Mouse (Mus musculus) lung, postnatal 0 days (tissue): ENCODE measurements at regions not wholly inside any gene's neighbourhood (a gene's known extent, or its start where the extent isn't known, plus 50 kb on each side); places are given as distances from the start of the nearest gene placed in this dataset.

Experiments used
- CTCF ChIP-seq: IDR thresholded peaks from 2 replicates; pipeline ENCODE4 v1.5.1; 2016; ENCODE audit warnings: antibody characterized with exemption, mild to moderate bottlenecking
- EP300 ChIP-seq: IDR thresholded peaks from 2 replicates; pipeline ENCODE4 v1.6.1; 2016; ENCODE audit warnings: antibody characterized with exemption, mild to moderate bottlenecking, control low read depth

DNA sequence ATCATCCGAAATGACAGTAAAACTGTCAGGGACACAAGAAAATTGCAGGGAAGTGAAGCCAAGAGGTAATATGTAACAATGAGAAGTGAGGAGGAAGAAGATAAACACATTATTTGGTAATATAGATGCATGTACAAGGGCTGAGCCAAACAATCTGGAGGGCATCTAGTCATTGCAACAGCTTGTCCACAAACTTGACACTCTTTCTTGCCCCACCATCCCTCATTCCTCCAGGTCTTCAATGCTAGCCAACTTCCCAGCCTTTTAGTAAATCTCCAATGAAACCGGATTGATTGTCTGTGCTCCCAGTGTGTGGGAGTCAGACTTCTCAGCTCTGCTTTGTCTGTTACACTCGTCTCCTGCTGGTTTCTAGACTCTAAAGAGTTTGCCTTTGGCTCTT is 172.3 kb upstream of the Gbe1 start:
- no peak for TF ChIP-seq EP300
- TF ChIP-seq CTCF, result no peak
